Mouse (Mus musculus): ENCODE measurements at regions not wholly inside any gene's neighbourhood (a gene's known extent, or its start where the extent isn't known, plus 50 kb on each side); places are given as distances from the start of the nearest gene placed in this dataset.

GRCm38 (mm10) chr1:35372751-35373150, 523.0 kb downstream of the Plekhb2 start:
- TF ChIP-seq POLR2A (IDR thresholded peaks at IDR 0.05; ENCODE audit: borderline replicate concordance, extremely low read depth, low read depth, low read length), result no peak
- TF ChIP-seq CTCF (IDR thresholded peaks at IDR 0.05; ENCODE audit: insufficient read depth, low read length), result no peak
- H3K4me3 ChIP-seq (replicated peaks; ENCODE audit: extremely low read depth, low read depth, low read length), result no peak overlapping the region
- WGBS, result 91% methylated on average over 4 of the region's 4 CpGs
- DNase-seq, result no peak
- no peaks in the 10 kb centered on the region for H3K4me1 ChIP-seq (ENCODE audit: control insufficient read depth, insufficient read depth, low read length)

DNA sequence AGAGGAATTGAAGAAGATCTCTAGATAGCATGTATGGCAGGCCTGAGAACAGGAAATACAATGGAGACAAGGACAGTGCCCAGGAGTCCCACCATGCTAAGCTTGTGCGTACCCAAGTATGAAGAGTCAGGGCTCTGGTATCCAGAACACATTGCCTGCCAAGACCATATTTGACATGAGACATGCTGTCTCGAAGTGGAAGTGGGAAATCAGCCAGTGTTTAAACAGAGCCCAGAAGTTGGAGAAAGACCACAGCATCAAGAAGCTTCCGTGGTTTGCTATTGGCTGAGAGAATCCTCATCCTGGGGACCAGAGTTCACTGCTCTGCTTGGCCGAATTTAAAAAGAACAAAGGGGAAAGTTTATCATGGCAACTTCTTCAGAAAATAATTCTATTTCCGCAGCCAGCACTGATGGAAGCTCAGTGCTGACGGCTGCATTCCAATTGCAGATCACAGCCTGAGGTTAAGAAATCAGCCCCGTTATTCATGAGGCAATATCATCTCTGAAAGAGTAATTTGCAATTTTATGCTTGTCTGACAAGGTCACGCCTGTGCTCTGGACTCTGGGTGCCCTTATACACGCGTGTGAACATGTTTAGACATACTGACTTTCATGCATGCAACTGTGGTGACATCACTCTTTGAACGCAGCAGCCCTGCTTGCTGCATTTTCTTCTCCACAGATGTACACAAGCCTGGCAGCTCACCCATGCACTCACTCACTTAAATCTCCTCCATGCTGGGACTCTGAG, 531.0 kb downstream of the Plekhb2 start:
- Histone ChIP-seq H3K4me1 (ENCODE audit: control insufficient read depth, insufficient read depth, low read length) (no peaks in the 10 kb centered on the region; the same call in 1 of the 2 replicates), H3K4me3 (replicated peaks; ENCODE audit: extremely low read depth, low read depth, low read length) (no peak overlapping the region)
- no peak for DNase-seq
- 59% methylated on average over 11 of the region's 11 CpGs for WGBS
- TF ChIP-seq CTCF (IDR thresholded peaks at IDR 0.05; ENCODE audit: insufficient read depth, low read length) (no peak), POLR2A (IDR thresholded peaks at IDR 0.05; ENCODE audit: borderline replicate concordance, extremely low read depth, low read depth, low read length) (no peak)

DNA sequence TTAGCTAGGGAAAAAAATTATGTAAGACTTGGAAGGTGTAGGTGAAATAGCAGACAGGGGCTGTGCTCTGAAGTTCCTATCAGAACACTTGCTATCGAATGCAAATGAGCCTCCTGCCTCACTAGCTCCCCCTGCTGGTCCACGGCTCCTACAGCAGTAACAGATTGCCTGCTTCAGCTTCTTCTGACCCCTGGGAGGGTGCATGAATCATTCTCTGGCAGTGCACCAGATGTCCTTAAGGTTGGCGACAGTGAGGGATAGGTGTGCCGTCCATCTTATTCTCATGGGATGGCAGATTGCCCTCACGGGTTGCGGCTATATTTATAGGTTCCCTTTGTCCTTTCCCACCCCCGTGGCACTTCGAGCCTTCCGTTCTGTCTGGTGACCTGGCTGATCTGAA, 535.7 kb downstream of the Plekhb2 start:
- DNase-seq, result peak; percentile 59
- TF ChIP-seq POLR2A (IDR thresholded peaks at IDR 0.05; ENCODE audit: borderline replicate concordance, extremely low read depth, low read depth, low read length), result no peak
- TF ChIP-seq CTCF (IDR thresholded peaks at IDR 0.05; ENCODE audit: insufficient read depth, low read length), result peak; percentile 90
- H3K4me1 ChIP-seq (ENCODE audit: control insufficient read depth, insufficient read depth, low read length), result no peaks in the 10 kb centered on the region; the same call in 1 of the 2 replicates
- 26% methylated on average over 9 of the region's 9 CpGs for WGBS
- no peak overlapping the region for H3K4me3 ChIP-seq (replicated peaks; ENCODE audit: extremely low read depth, low read depth, low read length)

GRCm38 (mm10) chr1:35388181-35388580, 538.4 kb downstream of the Plekhb2 start:
- H3K4me3 ChIP-seq (replicated peaks; ENCODE audit: extremely low read depth, low read depth, low read length), result no peak overlapping the region
- WGBS, result 29% methylated on average over 6 of the region's 6 CpGs
- no peaks in the 10 kb centered on the region for H3K4me1 ChIP-seq (ENCODE audit: control insufficient read depth, insufficient read depth, low read length)
- TF ChIP-seq CTCF (IDR thresholded peaks at IDR 0.05; ENCODE audit: insufficient read depth, low read length) (peak; percentile 58), POLR2A (IDR thresholded peaks at IDR 0.05; ENCODE audit: borderline replicate concordance, extremely low read depth, low read depth, low read length) (no peak)
- peak; percentile 7 for DNase-seq

GRCm38 (mm10) chr1:35390371-35390770, 540.6 kb downstream of the Plekhb2 start:
- no peaks in the 10 kb centered on the region for H3K4me1 ChIP-seq (ENCODE audit: control insufficient read depth, insufficient read depth, low read length)
- WGBS, result 56% methylated on average over 4 of the region's 4 CpGs
- DNase-seq, result no peak
- no peak overlapping the region for H3K4me3 ChIP-seq (replicated peaks; ENCODE audit: extremely low read depth, low read depth, low read length)
- TF ChIP-seq CTCF (IDR thresholded peaks at IDR 0.05; ENCODE audit: insufficient read depth, low read length), result no peak
- TF ChIP-seq POLR2A (IDR thresholded peaks at IDR 0.05; ENCODE audit: borderline replicate concordance, extremely low read depth, low read depth, low read length), result no peak

GRCm38 (mm10) chr1:35390858-35391586, 541.2 kb downstream of the Plekhb2 start:
- no peak for TF ChIP-seq POLR2A (IDR thresholded peaks at IDR 0.05; ENCODE audit: borderline replicate concordance, extremely low read depth, low read depth, low read length)
- TF ChIP-seq CTCF (IDR thresholded peaks at IDR 0.05; ENCODE audit: insufficient read depth, low read length), result no peak
- DNase-seq, result no peak
- WGBS, result 69% methylated on average over 7 of the region's 7 CpGs
- Histone ChIP-seq H3K4me1 (ENCODE audit: control insufficient read depth, insufficient read depth, low read length) (no peaks in the 10 kb centered on the region), H3K4me3 (replicated peaks; ENCODE audit: extremely low read depth, low read depth, low read length) (no peak overlapping the region)

GRCm38 (mm10) chr1:35393550-35394118, 543.9 kb downstream of the Plekhb2 start:
- no peak overlapping the region for H3K4me3 ChIP-seq (replicated peaks; ENCODE audit: extremely low read depth, low read depth, low read length)
- H3K4me1 ChIP-seq (ENCODE audit: control insufficient read depth, insufficient read depth, low read length), result no peaks in the 10 kb centered on the region
- DNase-seq, result no peak
- TF ChIP-seq POLR2A (IDR thresholded peaks at IDR 0.05; ENCODE audit: borderline replicate concordance, extremely low read depth, low read depth, low read length) (no peak), CTCF (IDR thresholded peaks at IDR 0.05; ENCODE audit: insufficient read depth, low read length) (no peak)
- 83% methylated on average over 6 of the region's 6 CpGs for WGBS

DNA sequence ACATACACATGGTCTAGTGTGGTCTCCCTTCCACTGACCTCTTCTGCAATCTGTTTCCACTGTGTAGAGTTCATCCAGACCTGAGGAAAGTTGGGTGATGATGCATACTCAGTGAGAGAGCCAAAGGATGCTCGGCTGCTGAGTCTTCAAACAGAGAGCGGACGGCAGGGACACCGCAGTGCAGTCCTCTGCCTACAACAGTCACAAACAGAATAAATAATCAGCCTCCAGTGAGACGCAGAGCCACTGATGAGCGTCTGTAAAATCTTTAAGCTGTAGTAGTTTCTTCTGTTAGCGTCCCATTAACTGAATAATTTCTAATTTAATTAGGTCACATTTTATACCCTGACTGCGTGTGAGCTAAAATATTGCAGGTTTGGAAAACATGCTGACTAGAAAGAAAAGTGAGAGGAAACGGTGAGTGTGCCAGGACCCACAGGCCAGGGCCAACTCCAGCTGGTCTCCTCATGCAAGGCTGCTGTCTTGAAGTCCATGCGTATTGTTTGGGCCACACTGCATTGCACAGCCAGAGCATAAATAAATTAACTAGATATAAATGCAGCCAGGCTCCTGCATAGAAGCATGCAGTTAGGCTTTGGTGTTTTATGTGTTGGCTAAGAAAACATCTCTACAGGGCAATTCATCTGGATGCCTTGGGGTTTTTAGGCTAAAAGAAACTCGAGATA, 551.0 kb downstream of the Plekhb2 start:
- Histone ChIP-seq H3K4me3 (replicated peaks; ENCODE audit: extremely low read depth, low read depth, low read length) (no peak overlapping the region), H3K4me1 (ENCODE audit: control insufficient read depth, insufficient read depth, low read length) (no peaks in the 10 kb centered on the region)
- DNase-seq, result no peak
- TF ChIP-seq POLR2A (IDR thresholded peaks at IDR 0.05; ENCODE audit: borderline replicate concordance, extremely low read depth, low read depth, low read length) (no peak), CTCF (IDR thresholded peaks at IDR 0.05; ENCODE audit: insufficient read depth, low read length) (no peak)
- WGBS, result 67% methylated on average over 11 of the region's 11 CpGs

GRCm38 (mm10) chr1:35402995-35403394, 553.2 kb downstream of the Plekhb2 start:
- DNase-seq, result no peak
- 88% methylated on average over 4 of the region's 4 CpGs for WGBS

More at GRCm38 (mm10) chr1:35402995-35403394, 553.2 kb downstream of the Plekhb2 start:
- Histone ChIP-seq H3K4me3 (replicated peaks; ENCODE audit: extremely low read depth, low read depth, low read length) (no peak overlapping the region), H3K4me1 (ENCODE audit: control insufficient read depth, insufficient read depth, low read length) (no peaks in the 10 kb centered on the region)
- TF ChIP-seq POLR2A (IDR thresholded peaks at IDR 0.05; ENCODE audit: borderline replicate concordance, extremely low read depth, low read depth, low read length), result no peak
- TF ChIP-seq CTCF (IDR thresholded peaks at IDR 0.05; ENCODE audit: insufficient read depth, low read length), result no peak

Measured in lung, adult 2 months (tissue).